Mouse (Mus musculus): ENCODE results near the gene Pmepa1. TPM values are rescaled to one million over a fixed set of nuclear protein-coding genes. Genes with fewer than 3 reads are reported as not detected.
A peak's percentile ranks its signal among the peaks of the same experiment; 100 is the strongest.

Pmepa1 gene
- total RNA-seq, 1 experiment from 2014 or later, result 0.18 TPM

- ATAC-seq (replicated peaks; ENCODE audit: low read depth, poor library complexity, severe bottlenecking), result peak; percentile 36; the same call in 1 of the 2 replicates
Observed at GRCm38 (mm10) chr2:173278846-173279580, 2.7 kb upstream of the Pmepa1 start.

- no peak for ATAC-seq (replicated peaks; ENCODE audit: low read depth, poor library complexity, severe bottlenecking)
Observed at GRCm38 (mm10) chr2:173276859-173277258, 526 bp upstream of the Pmepa1 start.

- peak; percentile 51 for ATAC-seq (replicated peaks; ENCODE audit: low read depth, poor library complexity, severe bottlenecking)
Observed at GRCm38 (mm10) chr2:173275343-173276201, 761 bp downstream of the Pmepa1 start.

- ATAC-seq (replicated peaks; ENCODE audit: low read depth, poor library complexity, severe bottlenecking), result peak; percentile 19
Observed at GRCm38 (mm10) chr2:173274428-173275342, 1.6 kb downstream of the Pmepa1 start.

GRCm38 (mm10) chr2:173273885-173274284, 2.4 kb downstream of the Pmepa1 start:
- ATAC-seq (replicated peaks; ENCODE audit: low read depth, poor library complexity, severe bottlenecking), result no peak

- ATAC-seq (replicated peaks; ENCODE audit: low read depth, poor library complexity, severe bottlenecking), result no peak
Observed at GRCm38 (mm10) chr2:173272354-173272900, 3.9 kb downstream of the Pmepa1 start.

- ATAC-seq (replicated peaks; ENCODE audit: low read depth, poor library complexity, severe bottlenecking), result no peak
Observed at GRCm38 (mm10) chr2:173271541-173271940, 4.8 kb downstream of the Pmepa1 start.

GRCm38 (mm10) chr2:173270601-173271248, 5.6 kb downstream of the Pmepa1 start:
- ATAC-seq (replicated peaks; ENCODE audit: low read depth, poor library complexity, severe bottlenecking), result no peak

GRCm38 (mm10) chr2:173270196-173270595, 6.1 kb downstream of the Pmepa1 start:
- ATAC-seq (replicated peaks; ENCODE audit: low read depth, poor library complexity, severe bottlenecking), result no peak

GRCm38 (mm10) chr2:173267562-173267961, 8.8 kb downstream of the Pmepa1 start:
- ATAC-seq (replicated peaks; ENCODE audit: low read depth, poor library complexity, severe bottlenecking), result no peak

GRCm38 (mm10) chr2:173266349-173267112, 9.8 kb downstream of the Pmepa1 start:
- ATAC-seq (replicated peaks; ENCODE audit: low read depth, poor library complexity, severe bottlenecking), result no peak

- no peak for ATAC-seq (replicated peaks; ENCODE audit: low read depth, poor library complexity, severe bottlenecking)
Observed at GRCm38 (mm10) chr2:173265468-173266265, 10.7 kb downstream of the Pmepa1 start.

- peak; percentile 41 for ATAC-seq (replicated peaks; ENCODE audit: low read depth, poor library complexity, severe bottlenecking)
Observed at GRCm38 (mm10) chr2:173264467-173265128, 11.7 kb downstream of the Pmepa1 start.

- peak; percentile 82 for ATAC-seq (replicated peaks; ENCODE audit: low read depth, poor library complexity, severe bottlenecking)
Observed at GRCm38 (mm10) chr2:173263636-173264330, 12.6 kb downstream of the Pmepa1 start.

GRCm38 (mm10) chr2:173261497-173261896, 14.8 kb downstream of the Pmepa1 start:
- no peak for ATAC-seq (replicated peaks; ENCODE audit: low read depth, poor library complexity, severe bottlenecking)

- ATAC-seq (replicated peaks; ENCODE audit: low read depth, poor library complexity, severe bottlenecking), result no peak
Observed at GRCm38 (mm10) chr2:173258459-173259091, 17.8 kb downstream of the Pmepa1 start.

Data from common myeloid progenitor, adult 5-6 weeks (primary cell).